Mouse (Mus musculus): ENCODE results near the gene Disp3.

Gene Disp3

GRCm38 (mm10) chr4:148215264-148215900, 72.4 kb downstream of the Disp3 start:
- no peak for DNase-seq

DNA sequence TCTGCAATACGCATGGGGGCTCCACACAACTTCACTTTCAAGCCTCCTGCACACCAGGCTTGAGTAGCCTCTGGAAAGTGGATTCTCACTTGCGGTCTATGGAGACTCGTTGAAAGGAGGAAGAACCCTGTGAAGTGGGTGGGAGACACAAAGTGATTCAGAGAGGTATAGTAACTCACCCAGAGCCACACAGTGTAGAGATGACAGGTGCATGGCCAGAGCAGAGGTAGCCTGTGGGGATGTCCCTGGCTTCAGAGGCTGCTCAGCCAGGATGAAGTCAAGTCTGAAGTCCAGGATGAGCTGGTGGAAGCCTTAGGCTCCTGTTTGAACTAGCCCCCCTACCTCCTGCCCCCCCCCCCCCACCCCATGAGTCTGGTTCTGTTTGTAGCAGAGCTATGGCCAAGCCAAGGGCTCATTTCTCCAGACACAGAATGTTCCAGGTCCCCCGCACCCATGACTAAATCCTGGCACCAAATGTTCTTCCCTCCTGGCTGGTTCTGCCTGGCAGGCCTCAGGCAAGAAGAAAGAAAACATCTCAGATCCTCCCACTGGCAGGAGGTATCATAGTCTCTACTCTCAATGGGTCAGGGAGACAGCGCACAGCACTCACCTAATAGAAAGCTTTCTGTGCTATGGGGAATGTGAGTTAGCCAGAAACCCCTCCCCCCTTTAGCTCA, 73.2 kb downstream of the Disp3 start:
- DNase-seq: no peak

- DNase-seq: no peak
Observed at GRCm38 (mm10) chr4:148204873-148205232, 82.9 kb downstream of the Disp3 start.

- no peak for DNase-seq
Observed at GRCm38 (mm10) chr4:148204061-148204872, 83.5 kb downstream of the Disp3 start.

DNA sequence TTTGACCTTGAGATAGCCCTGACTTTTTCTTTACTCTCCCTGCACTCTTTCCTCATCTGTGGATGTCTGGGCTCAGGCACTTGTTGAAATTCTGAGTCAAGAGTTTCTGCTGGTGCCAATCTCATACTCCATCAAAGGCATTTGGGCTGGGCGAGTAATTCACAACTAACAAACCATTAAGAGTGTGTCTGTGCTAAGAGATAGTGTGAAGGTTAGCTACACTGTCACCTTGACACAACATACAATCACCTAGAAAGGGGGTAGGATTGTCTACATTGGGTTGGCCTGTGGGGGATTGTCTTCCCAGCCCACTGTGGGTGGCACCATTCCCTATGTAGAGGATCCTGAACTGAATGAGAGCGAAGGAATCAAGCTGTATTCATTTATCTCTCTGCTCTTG, 84.2 kb downstream of the Disp3 start:
- DNase-seq: no peak

DNA sequence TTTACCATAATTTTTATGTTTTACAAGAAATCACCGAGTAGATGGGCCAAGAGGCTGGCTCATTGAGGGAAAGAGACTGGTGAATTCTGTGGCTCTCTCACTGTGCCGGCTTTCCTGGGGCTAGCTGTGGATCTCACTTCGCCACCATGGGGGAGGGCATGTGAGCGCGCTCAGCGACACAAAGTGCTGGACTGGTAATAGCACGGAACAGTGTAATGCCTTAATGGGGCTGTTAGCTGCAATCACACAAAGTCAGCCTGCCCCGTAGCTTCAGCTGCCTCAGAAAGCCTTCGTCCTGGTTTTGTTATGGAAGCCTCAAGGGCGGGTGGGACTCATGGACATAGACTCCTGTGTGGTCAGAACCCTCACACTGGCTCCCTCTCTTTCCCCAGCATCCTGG, 89.0 kb downstream of the Disp3 start:
- no peak for DNase-seq

GRCm38 (mm10) chr4:148194400-148194799, 93.4 kb downstream of the Disp3 start:
- no peak for DNase-seq

DNA sequence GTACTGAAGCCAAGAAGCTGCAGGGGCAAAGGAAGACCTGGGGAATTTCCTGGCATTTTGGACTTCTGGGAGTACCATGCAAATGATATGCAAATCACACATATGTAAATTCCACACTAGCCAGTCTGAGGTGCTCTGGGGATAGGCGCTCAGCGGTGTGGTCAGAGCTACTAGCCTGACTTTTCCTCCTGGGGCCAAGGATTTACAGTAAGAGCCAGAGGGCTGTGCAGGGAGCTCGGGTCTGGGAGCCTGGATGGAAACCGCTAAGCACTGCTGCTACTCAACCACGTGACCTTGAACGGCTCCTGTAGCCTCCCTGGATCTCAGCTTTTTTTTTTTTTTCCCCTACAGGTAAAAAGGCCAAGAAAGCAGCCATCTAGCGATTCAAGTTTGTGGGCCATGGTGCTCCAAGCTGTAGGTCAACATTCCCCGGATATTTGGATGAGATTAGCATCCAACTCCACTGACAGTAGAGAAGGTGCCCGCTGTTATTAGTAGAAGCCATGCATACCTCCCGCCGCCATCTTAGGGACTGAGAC, 95.0 kb downstream of the Disp3 start:
- DNase-seq: no peak

Measured in heart, adult 11 months (tissue).